Mouse (Mus musculus) intestine, embryonic 16.5 days (tissue): Measurements from ENCODE around the gene Rbfox3. TPM values are rescaled to one million over a fixed set of nuclear protein-coding genes. Genes with fewer than 3 reads are reported as not detected.

ENCODE experiments used
- ATAC-seq: fragments of 200-750 bp; cut with Nextera tagmentation; 2 replicates; pipeline ENCODE4 v1.8.0; 2017; ENCODE audit warnings: moderate TSS enrichment, moderate library complexity
- H3K27ac ChIP-seq: fragments of 300-500 bp; sonication (generic); 2 replicates; pipeline ENCODE4 v1.5.1; 2014; ENCODE audit warnings: mild to moderate bottlenecking, low read length
- H3K27me3 ChIP-seq: fragments of 300-500 bp; sonication (generic); replicated peaks from 2 replicates; pipeline ENCODE4 v1.6.1; 2014; ENCODE audit warnings: low read length, control low read depth, mixed read lengths; ENCODE audit not compliant: control insufficient read depth, insufficient read depth
- H3K36me3 ChIP-seq: fragments of 300-500 bp; sonication (generic); 2 replicates; pipeline ENCODE4 v1.6.1; 2014; ENCODE audit warnings: low read length, control low read depth; ENCODE audit not compliant: control insufficient read depth, insufficient read depth
- H3K4me1 ChIP-seq: fragments of 300-500 bp; sonication (generic); 2 replicates; pipeline ENCODE4 v1.6.1; 2014; ENCODE audit warnings: low read length, control low read depth, mixed read lengths; ENCODE audit not compliant: control insufficient read depth, insufficient read depth
- H3K4me2 ChIP-seq: fragments of 300-500 bp; sonication (generic); 2 replicates; pipeline ENCODE4 v1.6.1; 2014; ENCODE audit warnings: low read depth, low read length, control low read depth
- H3K4me3 ChIP-seq: fragments of 300-500 bp; sonication (generic); 2 replicates; pipeline ENCODE4 v1.5.1; 2014; ENCODE audit warnings: mild to moderate bottlenecking, low read length
- H3K9ac ChIP-seq: fragments of 300-500 bp; sonication (generic); 2 replicates; pipeline ENCODE4 v1.6.1; 2014; ENCODE audit warnings: low read depth, low read length
- H3K9me3 ChIP-seq: fragments of 300-500 bp; sonication (generic); 2 replicates; pipeline ENCODE4 v1.6.1; 2016; ENCODE audit warnings: low read length, control low read depth; ENCODE audit not compliant: control insufficient read depth
- WGBS: fragments of 180-500 bp; shearing (Covaris S2); extraction: QIAGEN DNeasy Blood & Tissue Kit; methylation state at CpG from one replicate; pipeline ENCODE4 v1.1.7; 2014; 5-methylcytosine and 5-hydroxymethylcytosine counted together
- polyA plus RNA-seq: library from polyadenylated mRNA; unstranded; fragments of >200 nt; fragmentation: Nextera tagmentation; extraction: Ambion mirVana; gene quantifications from 2 replicates; pipeline ENCODE4 v1.2.1, GENCODE M21; 2015

Rbfox3 gene
- polyA plus RNA-seq, 1 experiment from 2014 or later = 0.98 TPM

DNA sequence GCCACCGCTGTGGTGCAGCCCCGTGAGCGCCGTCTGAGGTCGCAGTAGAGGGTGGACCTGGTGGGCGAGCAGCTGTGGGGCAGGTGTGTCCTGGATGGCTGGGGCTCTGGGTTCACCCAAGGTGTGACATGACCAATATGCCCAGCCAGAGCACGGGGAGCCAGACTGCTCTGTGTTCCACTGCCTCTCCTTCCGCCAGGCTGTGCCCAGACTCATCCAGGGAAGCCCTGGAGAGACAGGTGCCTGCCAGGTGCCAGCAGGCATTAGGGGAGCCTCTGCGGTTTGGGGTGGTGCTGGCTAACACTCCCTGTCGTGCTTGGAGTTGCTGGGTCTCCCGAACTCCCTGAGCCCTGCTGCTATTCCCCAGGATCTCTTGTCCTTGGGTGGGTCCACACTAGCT, 373.4 kb downstream of the Rbfox3 start:
- Histone ChIP-seq H3K27me3 (no peaks in the 10 kb centered on the region), H3K36me3 (no peaks in the 10 kb centered on the region), H3K27ac (no peak overlapping the region), H3K4me1 (no peaks in the 10 kb centered on the region), H3K4me2 (no peak overlapping the region), H3K9ac (no peak overlapping the region), H3K9me3 (no peaks in the 10 kb centered on the region), H3K4me3 (no peak overlapping the region)
- no peak for ATAC-seq
- 88% methylated on average over 11 of the region's 11 CpGs for WGBS

DNA sequence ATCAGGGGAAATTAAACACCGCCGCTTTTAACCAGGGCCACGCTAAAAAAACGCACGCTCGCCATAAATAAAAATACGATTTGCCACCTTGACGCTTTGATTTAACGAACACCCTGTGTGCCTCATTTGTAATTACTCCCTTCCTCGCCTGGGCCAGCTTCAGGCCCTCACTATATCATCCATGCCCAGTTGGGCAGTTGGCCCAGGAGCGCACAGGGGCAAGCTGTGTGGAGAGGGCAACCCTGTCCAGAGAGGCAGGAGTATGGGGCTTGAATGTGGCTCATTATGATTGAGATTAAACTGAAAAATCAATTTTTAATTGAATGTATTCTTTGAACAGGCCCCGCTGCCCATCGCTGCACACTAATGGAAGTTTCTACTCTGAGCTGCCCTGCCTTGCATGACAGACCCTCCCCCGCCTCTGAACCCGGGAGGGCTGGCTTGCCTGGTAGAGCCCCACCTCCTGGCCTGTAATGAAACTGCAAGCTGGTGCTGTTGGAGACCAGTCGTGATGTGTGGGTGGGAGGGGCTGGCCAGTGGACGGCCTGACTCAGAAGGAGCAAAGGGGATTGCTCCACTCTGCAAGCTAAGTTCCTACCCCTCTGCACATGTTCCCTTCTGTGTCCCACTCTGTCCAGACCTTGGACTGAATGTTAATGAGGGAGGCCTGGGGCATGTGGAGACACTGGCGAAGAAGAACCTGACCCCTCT, 376.9 kb downstream of the Rbfox3 start:
- Histone ChIP-seq H3K4me2 (no peak overlapping the region), H3K4me1 (no peaks in the 10 kb centered on the region), H3K27ac (no peak overlapping the region), H3K27me3 (no peaks in the 10 kb centered on the region), H3K4me3 (no peak overlapping the region), H3K9ac (no peak overlapping the region), H3K9me3 (no peaks in the 10 kb centered on the region), H3K36me3 (no peaks in the 10 kb centered on the region)
- ATAC-seq = no peak
- 36% methylated on average over 18 of the region's 18 CpGs for WGBS

DNA sequence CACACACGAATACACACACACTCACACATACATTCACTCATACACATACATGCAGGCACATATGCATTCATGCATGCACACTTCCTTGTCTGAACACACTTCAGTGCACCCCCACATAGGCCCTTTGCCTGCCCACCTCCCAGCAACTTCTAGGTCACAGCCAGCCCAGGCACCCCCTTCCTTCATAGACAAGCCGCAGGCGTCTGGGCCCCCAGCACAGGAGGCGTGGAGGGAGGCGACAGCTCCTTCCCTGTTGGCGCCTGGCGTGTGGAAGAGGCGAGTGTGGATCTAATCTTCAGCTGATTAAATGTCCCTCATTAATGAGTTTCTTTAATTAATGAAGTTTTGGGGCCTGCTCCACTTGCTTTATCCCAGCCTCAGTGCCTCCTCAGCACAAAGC, 381.1 kb downstream of the Rbfox3 start:
- Histone ChIP-seq H3K9me3 (no peaks in the 10 kb centered on the region), H3K4me3 (no peak overlapping the region), H3K4me2 (no peak overlapping the region), H3K9ac (no peak overlapping the region), H3K27me3 (no peaks in the 10 kb centered on the region), H3K36me3 (no peaks in the 10 kb centered on the region), H3K4me1 (no peaks in the 10 kb centered on the region), H3K27ac (no peak overlapping the region)
- WGBS = 77% methylated on average over 8 of the region's 8 CpGs
- no peak for ATAC-seq

DNA sequence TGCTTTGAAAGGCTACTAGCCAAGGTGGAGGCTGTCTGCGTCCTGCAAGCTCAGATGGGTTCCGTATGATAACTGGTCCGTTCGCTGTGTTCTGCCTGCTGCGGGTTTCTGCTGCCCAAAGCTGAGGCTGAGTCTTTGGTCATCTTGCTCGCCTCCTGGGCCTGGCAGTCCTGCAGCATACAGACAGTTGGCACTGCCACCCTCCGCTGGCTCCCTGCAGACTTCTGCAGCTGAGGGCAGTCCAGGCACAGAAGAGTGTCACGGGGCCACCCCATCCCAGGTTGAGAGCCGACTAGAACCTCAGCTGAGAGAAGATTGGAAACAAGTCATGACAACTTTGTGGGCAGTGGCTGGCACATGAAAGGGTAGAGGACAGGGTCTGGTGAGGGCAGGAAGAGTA, 382.6 kb downstream of the Rbfox3 start:
- H3K9me3 ChIP-seq = no peaks in the 10 kb centered on the region
- no peaks in the 10 kb centered on the region for H3K36me3 ChIP-seq
- ATAC-seq = no peak
- H3K27me3 ChIP-seq = no peaks in the 10 kb centered on the region
- no peak overlapping the region for H3K4me3 ChIP-seq
- H3K4me2 ChIP-seq = no peak overlapping the region
- 84% methylated on average over 9 of the region's 9 CpGs for WGBS
- no peak overlapping the region for H3K27ac ChIP-seq
- no peaks in the 10 kb centered on the region for H3K4me1 ChIP-seq
- H3K9ac ChIP-seq = no peak overlapping the region

DNA sequence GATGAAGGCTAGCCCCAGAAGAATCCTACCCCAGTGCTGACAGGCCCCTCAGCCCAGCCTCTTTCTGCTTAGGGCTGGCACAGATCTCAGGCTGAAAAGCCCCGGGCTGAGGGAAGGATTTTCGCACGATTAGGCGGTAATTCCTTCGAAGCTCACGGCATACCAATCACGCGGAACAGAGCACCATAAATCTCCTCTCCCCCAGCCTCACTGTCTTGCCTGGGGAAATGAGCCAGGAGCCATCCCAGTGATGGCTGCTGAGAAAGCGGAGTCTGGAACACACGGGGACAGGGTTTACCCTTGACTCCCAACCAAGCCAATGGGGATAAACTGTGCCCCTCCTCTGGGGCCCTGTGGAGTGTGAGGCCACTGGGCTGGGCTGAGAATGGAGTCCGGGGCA, 386.3 kb downstream of the Rbfox3 start:
- no peak overlapping the region for H3K27ac ChIP-seq
- H3K9me3 ChIP-seq = no peaks in the 10 kb centered on the region

DNA sequence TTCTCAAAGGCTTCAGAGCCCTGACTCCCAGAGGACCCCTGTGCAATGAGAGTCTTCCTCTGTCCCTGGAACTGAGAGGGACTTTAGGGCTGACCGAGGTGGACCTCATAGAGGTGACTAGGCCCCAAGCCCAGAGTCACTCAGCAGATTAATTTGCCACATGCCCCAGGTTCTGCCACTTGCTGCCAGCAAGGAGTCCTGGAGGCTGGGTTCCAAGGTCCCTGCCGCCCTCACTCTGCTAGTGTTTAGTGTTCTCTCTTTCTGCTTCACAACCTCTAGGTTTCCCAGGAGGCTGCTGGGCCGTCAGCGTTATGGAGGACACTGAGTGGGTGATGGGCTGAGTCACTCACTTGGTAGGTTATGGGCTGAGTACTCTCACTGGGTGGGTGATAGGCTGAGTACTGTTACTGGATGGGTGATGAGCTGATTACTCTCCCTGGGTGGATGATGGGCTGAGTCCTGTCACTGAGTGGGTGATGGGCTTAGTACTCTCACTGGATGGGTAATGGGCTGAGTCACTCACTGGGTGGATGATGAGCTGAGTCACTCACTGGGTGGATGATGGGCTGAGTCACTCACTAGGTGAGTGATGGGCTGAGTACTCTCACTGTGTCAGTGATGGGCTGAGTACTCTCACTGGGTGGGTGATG, 387.8 kb downstream of the Rbfox3 start:
- H3K9ac ChIP-seq = no peak overlapping the region
- H3K4me2 ChIP-seq = no peak overlapping the region
- WGBS = 81% methylated on average over 4 of the region's 4 CpGs
- no peaks in the 10 kb centered on the region for H3K36me3 ChIP-seq
- no peak for ATAC-seq
- H3K27ac ChIP-seq = no peak overlapping the region
- H3K9me3 ChIP-seq = no peaks in the 10 kb centered on the region
- no peaks in the 10 kb centered on the region for H3K27me3 ChIP-seq
- H3K4me3 ChIP-seq = no peak overlapping the region
- no peaks in the 10 kb centered on the region for H3K4me1 ChIP-seq

More for the DNA sequence above, 386.3 kb downstream of the Rbfox3 start:
- Histone ChIP-seq H3K4me2 (no peak overlapping the region), H3K4me3 (no peak overlapping the region), H3K9ac (no peak overlapping the region), H3K36me3 (no peaks in the 10 kb centered on the region), H3K4me1 (no peaks in the 10 kb centered on the region), H3K27me3 (no peaks in the 10 kb centered on the region)
- ATAC-seq = no peak
- 39% methylated on average over 11 of the region's 11 CpGs for WGBS

DNA sequence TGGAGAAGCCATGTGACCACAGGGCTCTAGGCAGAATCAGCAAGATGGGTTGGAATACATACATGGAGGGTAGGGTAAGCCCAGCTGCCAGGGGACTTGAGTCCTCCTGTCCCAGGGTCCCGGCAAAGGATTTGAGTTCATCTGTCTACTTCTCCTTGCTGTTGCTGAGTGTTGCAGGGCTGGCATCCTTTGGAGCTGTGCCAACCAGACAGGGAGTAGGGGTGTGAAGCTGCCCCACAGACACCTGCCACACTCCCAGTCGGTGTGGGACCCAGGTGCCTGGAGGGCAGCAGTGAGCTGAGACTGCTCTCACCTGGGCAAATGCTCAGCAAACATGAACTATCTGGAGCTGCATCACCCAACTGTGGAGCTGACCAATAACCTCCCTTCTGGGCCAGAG, 390.5 kb downstream of the Rbfox3 start:
- Histone ChIP-seq H3K4me3 (no peak overlapping the region), H3K9ac (no peak overlapping the region), H3K4me1 (no peaks in the 10 kb centered on the region; the same call in 1 of the 2 replicates), H3K4me2 (no peak overlapping the region), H3K27ac (no peak overlapping the region), H3K9me3 (no peaks in the 10 kb centered on the region), H3K36me3 (no peaks in the 10 kb centered on the region), H3K27me3 (no peaks in the 10 kb centered on the region)
- ATAC-seq = no peak
- WGBS = 70% methylated on average over 2 of the region's 2 CpGs

DNA sequence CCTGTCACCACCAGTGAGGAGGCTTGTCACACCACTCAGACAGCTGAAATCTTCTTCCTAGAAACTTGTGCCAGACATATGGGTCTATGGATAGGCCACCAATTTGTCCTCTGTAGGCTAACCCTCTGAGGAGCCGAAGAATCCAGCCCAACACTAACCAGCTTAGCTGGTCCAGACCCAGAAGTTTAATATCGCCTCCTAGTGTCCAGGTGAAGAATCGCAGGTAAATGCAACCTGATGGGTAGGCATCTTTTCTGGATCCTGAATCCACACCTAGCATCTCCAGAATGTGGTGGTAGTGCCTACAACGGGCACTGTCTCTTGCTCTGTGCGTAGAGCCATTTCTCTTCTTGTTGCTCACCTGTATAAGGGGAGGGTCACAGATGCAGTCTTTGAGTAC, 391.1 kb downstream of the Rbfox3 start:
- H3K9me3 ChIP-seq = no peaks in the 10 kb centered on the region
- H3K4me1 ChIP-seq = no peaks in the 10 kb centered on the region; the same call in none of the 2 replicates
- H3K36me3 ChIP-seq = no peaks in the 10 kb centered on the region
- H3K4me3 ChIP-seq = no peak overlapping the region
- 55% methylated on average over 5 of the region's 5 CpGs for WGBS
- H3K4me2 ChIP-seq = no peak overlapping the region
- H3K9ac ChIP-seq = no peak overlapping the region
- H3K27ac ChIP-seq = no peak overlapping the region
- ATAC-seq = no peak
- no peaks in the 10 kb centered on the region for H3K27me3 ChIP-seq

DNA sequence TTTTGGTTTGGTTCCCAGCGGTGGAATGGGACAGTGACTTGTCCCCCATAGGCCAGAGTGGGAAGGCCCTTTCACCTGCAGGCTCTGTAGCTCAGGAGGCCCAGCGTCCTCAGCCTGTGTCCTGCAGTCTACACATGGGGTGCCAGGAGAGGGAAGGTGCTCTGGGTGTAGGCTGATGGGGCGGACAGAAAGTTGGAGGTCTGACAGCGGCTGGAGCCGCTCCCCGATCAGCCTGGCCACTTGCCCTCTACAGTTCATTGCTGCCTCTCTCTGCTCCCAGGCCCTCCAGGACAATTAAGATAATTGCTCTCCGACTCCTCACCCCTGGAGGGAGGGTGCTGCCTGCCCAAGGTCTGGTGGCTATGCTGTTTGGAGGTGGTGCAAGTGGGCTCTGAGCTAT, 392.7 kb downstream of the Rbfox3 start:
- H3K27ac ChIP-seq = no peak overlapping the region
- H3K4me2 ChIP-seq = no peak overlapping the region
- H3K27me3 ChIP-seq = no peaks in the 10 kb centered on the region
- no peak for ATAC-seq
- 75% methylated on average over 7 of the region's 7 CpGs for WGBS
- no peaks in the 10 kb centered on the region for H3K9me3 ChIP-seq
- no peak overlapping the region for H3K4me3 ChIP-seq
- no peak overlapping the region for H3K9ac ChIP-seq
- H3K4me1 ChIP-seq = no peaks in the 10 kb centered on the region; the same call in none of the 2 replicates
- no peaks in the 10 kb centered on the region for H3K36me3 ChIP-seq
